In genomic region chr13:96895144-96895543, GRCm38 (mm10) we compare ENCODE assay signal across 34 mouse cellular contexts.
"Had no signal": no experiment of that assay in that cellular context is flagged by ENCODE, and none has a peak within 500 bp of the region (broad histone marks: within the 10 kb centered on the region; RNA-seq: fewer than 3 reads in every experiment).

No protein-coding gene starts in this region.

- H3K4me2 ChIP-seq: heart, embryonic 11.5 days; heart, embryonic 12.5 days; heart, embryonic 13.5 days; heart, embryonic 15.5 days; hindbrain, embryonic 12.5 days; hindbrain, embryonic 13.5 days; hindbrain, embryonic 14.5 days; hindbrain, embryonic 15.5 days; intestine, embryonic 15.5 days; kidney, embryonic 15.5 days had no signal

- H3K9ac ChIP-seq: heart, embryonic 12.5 days; heart, embryonic 13.5 days; heart, embryonic 15.5 days; hindbrain, embryonic 12.5 days; hindbrain, embryonic 13.5 days; hindbrain, embryonic 14.5 days; hindbrain, embryonic 15.5 days; intestine, embryonic 15.5 days; kidney, embryonic 15.5 days had no signal

- H3K27ac ChIP-seq: heart, embryonic 13.5 days; heart, embryonic 15.5 days; hindbrain, embryonic 10.5 days; hindbrain, embryonic 12.5 days; hindbrain, embryonic 13.5 days; hindbrain, embryonic 14.5 days; hindbrain, embryonic 15.5 days; hindbrain, postnatal 0 days; intestine, embryonic 15.5 days; kidney, embryonic 15.5 days; kidney, postnatal 0 days; layer of hippocampus, adult 2 months; left cerebral cortex, adult 2 months had no signal

- DNase-seq: heart, postnatal 10 days; heart, postnatal 14 days; heart, postnatal 36 days; heart, postnatal 4 days; kidney, adult 11 months; kidney, adult 18-20 months; kidney, adult 2 months; kidney, adult 8-10 months; kidney, adult 9 months; kidney, postnatal 10 days; kidney, postnatal 14 days; kidney, postnatal 25 days; kidney, postnatal 36 days; kidney, postnatal 4 days; layer of hippocampus, postnatal 36 days had no signal

- ATAC-seq: hindbrain, embryonic 16.5 days; hindbrain, postnatal 0 days; inflammation-experienced regulatory T-cells, adult 6 months; intestine, embryonic 15.5 days; intestine, embryonic 16.5 days; intestine, postnatal 0 days had no signal

- H3K27me3 ChIP-seq: heart, embryonic 12.5 days; heart, embryonic 13.5 days; heart, embryonic 15.5 days; hindbrain, embryonic 12.5 days; hindbrain, embryonic 13.5 days; hindbrain, embryonic 15.5 days; intestine, embryonic 15.5 days; kidney, embryonic 15.5 days had no signal

- H3K9me3 ChIP-seq: heart, embryonic 12.5 days; heart, embryonic 13.5 days; heart, embryonic 15.5 days; hindbrain, embryonic 10.5 days; hindbrain, embryonic 12.5 days; hindbrain, embryonic 13.5 days; hindbrain, embryonic 15.5 days; intestine, embryonic 15.5 days; kidney, embryonic 15.5 days had no signal

- H3K4me3 ChIP-seq: heart, embryonic 12.5 days; heart, embryonic 13.5 days; heart, embryonic 15.5 days; hindbrain, embryonic 10.5 days; hindbrain, embryonic 12.5 days; hindbrain, embryonic 13.5 days; hindbrain, embryonic 15.5 days; intestine, embryonic 15.5 days; kidney, embryonic 15.5 days; layer of hippocampus, adult 2 months; left cerebral cortex, adult 2 months had no signal

- H3K4me1 ChIP-seq: heart, embryonic 12.5 days; heart, embryonic 13.5 days; heart, embryonic 15.5 days; hindbrain, embryonic 10.5 days; hindbrain, embryonic 12.5 days; hindbrain, embryonic 13.5 days; hindbrain, embryonic 15.5 days; intestine, embryonic 15.5 days; kidney, embryonic 15.5 days had no signal

- H3K36me3 ChIP-seq: heart, embryonic 12.5 days; heart, embryonic 13.5 days; heart, embryonic 15.5 days; hindbrain, embryonic 10.5 days; hindbrain, embryonic 12.5 days; hindbrain, embryonic 13.5 days; hindbrain, embryonic 15.5 days; intestine, embryonic 15.5 days; kidney, embryonic 15.5 days had no signal
